Mouse (Mus musculus): ENCODE measurements around the gene Dctn3. TPM values are rescaled to one million over a fixed set of nuclear protein-coding genes. Genes with fewer than 3 reads are reported as not detected.

Gene Dctn3
- total RNA-seq, 2 experiments from 2014 or later: 161 to 163 TPM

GRCm38 (mm10) chr4:41676248-41677005 lies 46.5 kb downstream of the Dctn3 start:
- DNase-seq (ENCODE audit: low spot score in 2 of 2): no peak

- no peak for DNase-seq (ENCODE audit: low spot score in 2 of 2)
Measured at GRCm38 (mm10) chr4:41673186-41673585, 49.8 kb downstream of the Dctn3 start.

GRCm38 (mm10) chr4:41672522-41672963 lies 50.4 kb downstream of the Dctn3 start:
- no peak for DNase-seq (ENCODE audit: low spot score in 2 of 2)

GRCm38 (mm10) chr4:41671963-41672480 lies 50.9 kb downstream of the Dctn3 start:
- DNase-seq (ENCODE audit: low spot score in 2 of 2): no peak

GRCm38 (mm10) chr4:41671500-41671899 lies 51.5 kb downstream of the Dctn3 start:
- no peak for DNase-seq (ENCODE audit: low spot score in 2 of 2)

- no peak for DNase-seq (ENCODE audit: low spot score in 2 of 2)
Measured at GRCm38 (mm10) chr4:41670836-41671235, 52.1 kb downstream of the Dctn3 start.

- no peak for DNase-seq (ENCODE audit: low spot score in 2 of 2)
Measured at GRCm38 (mm10) chr4:41666646-41667045, 56.3 kb downstream of the Dctn3 start.

GRCm38 (mm10) chr4:41665009-41665675 lies 57.8 kb downstream of the Dctn3 start:
- DNase-seq (ENCODE audit: low spot score in 2 of 2): no peak

Other genes with a start within 250 kb of the Dctn3 start
- gene AI464131, start 220.1 kb downstream of the Dctn3 start, total RNA-seq (2021): 10 to 100 TPM; 44.3 to 45.1 TPM
- gene 1110017D15Rik, start 205.8 kb downstream of the Dctn3 start, total RNA-seq (2021): 10 to 100 TPM in 1 of 2 experiments, 1 to 10 TPM in 1; 4.0 to 10.3 TPM
- 100 to 1,000 TPM; 170 to 187 TPM for gene Fam219a, start 153.6 kb downstream of the Dctn3 start, total RNA-seq (2021)
- gene Dnaic1, start 153.4 kb downstream of the Dctn3 start, total RNA-seq (2021): 10 to 100 TPM in 1 of 2 experiments, 1 to 10 TPM in 1; 7.2 to 13.3 TPM
- gene Enho, start 82.8 kb downstream of the Dctn3 start, total RNA-seq (2021): 10 to 100 TPM; 61.0 to 69.8 TPM
- gene Cntfr, start 26.1 kb downstream of the Dctn3 start, total RNA-seq (2021): 10 to 100 TPM; 84.4 to 89.5 TPM
- 10 to 100 TPM; 26.8 to 29.2 TPM for gene Il11ra1, start 23.2 kb downstream of the Dctn3 start, total RNA-seq (2021)
- 10 to 100 TPM; 26.7 to 31.1 TPM for gene Rpp25l, start 9.6 kb downstream of the Dctn3 start, total RNA-seq (2021)
- not detected for gene Arid3c, start 8.0 kb upstream of the Dctn3 start, total RNA-seq (2021)
- gene Galt, start 32.1 kb upstream of the Dctn3 start, total RNA-seq (2021): 10 to 100 TPM; 50.0 to 54.2 TPM
- gene Sigmar1, start 33.0 kb upstream of the Dctn3 start, total RNA-seq (2021): 10 to 100 TPM; 40.2 to 44.2 TPM
- gene Ccl27a, start 51.1 kb upstream of the Dctn3 start, total RNA-seq (2021): 100 to 1,000 TPM; 118 to 125 TPM
- not detected for gene Gm21541, start 180.4 kb upstream of the Dctn3 start, total RNA-seq (2021)
- gene Gm20878, start 218.4 kb upstream of the Dctn3 start, total RNA-seq (2021): 10 to 100 TPM; 11.7 to 15.9 TPM
- 1 to 10 TPM in 1 of 2 experiments, under 1 TPM in 1; 0.45 to 1.7 TPM for gene Fam205a4, start 242.9 kb upstream of the Dctn3 start, total RNA-seq (2021)